Mouse (Mus musculus): ENCODE data around the gene Hdc.
"Not testable (repeated sequence)": the region's sequence is repeated elsewhere in the genome, so short reads cannot be mapped to it uniquely, and the experiment has no call there.

Hdc gene

DNA sequence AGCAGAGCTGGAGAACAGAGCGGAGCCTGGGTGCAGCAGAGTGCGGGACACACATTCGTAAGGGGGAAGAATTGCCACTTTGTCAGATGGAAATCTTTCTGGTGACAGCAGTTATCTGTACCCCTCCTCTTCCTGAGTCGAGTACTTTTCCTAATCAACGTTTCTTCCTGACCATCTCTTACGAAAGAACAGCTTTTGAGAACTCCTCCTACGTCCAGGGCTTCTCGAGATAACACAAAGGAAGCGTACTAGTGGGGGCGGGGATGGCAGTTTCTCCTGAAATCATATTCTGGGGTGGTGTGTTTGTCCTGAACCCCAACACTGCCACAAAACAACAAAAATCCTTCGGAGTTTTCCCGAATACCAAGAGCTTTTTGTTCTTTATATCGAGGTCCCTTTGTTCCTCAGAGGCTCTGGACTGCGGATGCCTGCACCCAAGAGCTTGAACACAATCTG lies at the start of gene Hdc:
Gene Hdc, minus strand, starts transcription at position 51 of the 456 bp plus-strand sequence.
- no peak for DNase-seq (ENCODE audit: low read depth, low spot score)

DNA sequence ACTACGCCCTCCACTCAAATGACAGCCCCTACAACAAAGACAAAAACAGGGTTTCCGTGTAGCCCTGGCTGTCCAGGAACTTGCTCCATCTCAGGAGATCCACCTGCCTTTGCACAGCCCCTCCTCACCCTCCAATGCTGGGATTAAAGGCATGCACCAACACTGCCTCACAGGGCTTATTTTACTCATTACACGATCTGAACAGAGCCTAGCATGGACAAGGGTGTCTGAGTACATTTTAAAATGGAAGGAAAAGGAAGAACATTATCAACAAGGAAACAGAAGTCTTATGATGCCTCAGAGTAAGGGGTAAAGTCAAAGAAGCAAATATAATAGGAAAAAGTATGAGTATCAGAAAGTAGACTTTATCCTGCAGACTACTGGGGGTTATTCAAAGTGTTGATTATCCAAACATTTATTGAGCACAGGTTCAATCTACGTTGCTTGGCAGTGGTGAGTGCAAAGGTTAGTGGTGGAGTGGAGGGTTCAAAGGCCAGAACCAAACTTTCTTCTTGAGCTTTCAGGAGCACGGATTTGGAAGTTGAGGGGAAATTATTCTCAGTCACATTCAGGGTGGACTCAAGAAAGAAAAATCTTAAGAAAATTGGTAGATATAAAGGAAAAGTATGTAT lies 49.6 kb upstream of the Hdc start:
- no peak for DNase-seq (ENCODE audit: low read depth, low spot score)

DNA sequence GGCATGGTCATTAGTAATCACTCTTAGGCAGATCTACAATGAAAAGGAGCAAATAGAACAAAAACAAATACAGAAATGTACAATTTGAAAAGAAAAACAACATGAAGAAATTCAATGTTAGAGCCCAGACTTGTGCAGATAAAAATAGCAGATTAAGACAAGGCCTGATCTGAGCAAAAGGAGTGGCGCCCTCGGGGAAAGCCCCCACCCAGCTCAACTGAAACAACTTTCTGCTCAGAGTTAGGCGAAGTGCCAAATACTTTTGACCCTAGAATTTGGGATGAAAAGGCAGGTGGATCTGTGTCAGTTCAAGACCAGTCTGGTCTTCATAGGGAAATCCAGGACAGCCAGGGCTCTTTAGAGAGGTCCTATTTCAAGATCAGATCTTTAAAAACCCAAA lies 46.9 kb upstream of the Hdc start:
- no peak for DNase-seq (ENCODE audit: low read depth, low spot score)

DNA sequence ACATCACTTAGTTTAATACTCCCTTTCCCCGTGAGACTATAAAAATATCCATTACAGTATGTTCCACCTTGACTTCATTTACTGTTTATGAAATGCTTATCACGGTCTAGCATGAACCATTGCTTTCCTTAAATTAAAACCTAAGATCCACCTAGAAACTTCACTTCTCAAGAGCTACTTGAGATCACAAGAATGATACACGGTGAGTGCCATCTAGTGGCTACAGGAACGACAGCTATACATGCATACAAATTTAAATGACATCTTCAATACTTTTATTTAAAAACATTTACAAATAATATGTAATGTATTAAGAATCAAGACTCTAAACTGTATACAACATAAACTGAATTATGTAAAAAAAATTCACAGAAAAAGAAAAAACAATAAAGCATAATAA lies 44.4 kb upstream of the Hdc start:
- DNase-seq (ENCODE audit: low read depth, low spot score) = no peak

DNA sequence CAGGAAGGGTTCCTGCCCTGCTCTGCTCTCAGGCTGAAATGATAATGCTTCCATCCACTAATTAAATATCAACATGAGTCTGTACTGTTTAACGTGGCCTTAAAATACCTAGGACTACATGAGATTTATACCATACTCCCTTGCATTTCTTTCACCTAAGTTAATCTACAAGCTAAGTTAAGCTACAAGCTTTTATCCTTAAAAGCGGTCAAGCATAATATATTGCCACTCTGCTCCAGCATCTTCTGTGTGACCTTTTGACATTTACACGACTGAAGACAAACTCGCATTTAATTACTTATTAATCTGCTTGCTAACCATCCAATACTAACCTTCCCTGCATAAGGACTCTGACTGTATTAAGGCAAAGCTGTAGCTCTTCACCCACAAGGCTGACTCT lies 33.8 kb upstream of the Hdc start:
- DNase-seq (ENCODE audit: low read depth, low spot score) = no peak

DNA sequence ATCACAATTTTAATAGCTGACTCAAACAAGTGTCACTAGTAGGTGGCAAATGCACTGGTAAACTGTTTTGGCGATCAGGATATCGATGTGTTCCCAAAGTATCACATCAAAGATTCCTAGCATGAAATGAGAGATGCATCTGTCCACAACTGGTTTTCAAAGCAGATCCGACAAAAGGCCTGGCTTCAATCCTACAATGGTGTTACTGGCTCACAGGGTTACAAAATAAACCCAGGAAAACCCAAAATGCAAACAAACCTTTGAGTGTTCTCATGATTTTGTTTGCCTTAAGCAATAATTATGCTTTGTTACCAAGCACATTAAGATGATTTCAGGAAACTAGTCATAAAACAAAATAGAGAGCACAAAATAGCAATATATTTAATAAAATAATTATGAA lies 28.7 kb upstream of the Hdc start:
- no peak for DNase-seq (ENCODE audit: low read depth, low spot score)

DNA sequence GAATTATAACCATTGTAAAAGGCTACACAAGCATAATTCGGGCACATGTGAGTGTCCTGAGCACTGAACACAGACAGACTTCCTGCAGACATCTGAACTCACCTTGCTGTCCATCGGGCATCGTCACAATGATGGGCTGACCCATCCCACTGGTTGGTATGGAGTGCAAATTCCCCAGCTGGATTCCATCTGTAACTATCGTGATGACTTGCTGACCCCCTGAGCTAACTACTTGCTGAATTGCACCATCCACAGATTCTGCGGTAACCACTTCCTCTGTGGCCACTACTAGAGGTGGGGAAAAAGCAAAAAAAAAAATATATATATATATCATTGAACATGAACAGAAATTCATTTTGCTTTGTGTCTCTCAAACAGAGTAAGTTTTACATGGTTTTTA lies 27.4 kb upstream of the Hdc start:
- DNase-seq (ENCODE audit: low read depth, low spot score) = no peak

DNA sequence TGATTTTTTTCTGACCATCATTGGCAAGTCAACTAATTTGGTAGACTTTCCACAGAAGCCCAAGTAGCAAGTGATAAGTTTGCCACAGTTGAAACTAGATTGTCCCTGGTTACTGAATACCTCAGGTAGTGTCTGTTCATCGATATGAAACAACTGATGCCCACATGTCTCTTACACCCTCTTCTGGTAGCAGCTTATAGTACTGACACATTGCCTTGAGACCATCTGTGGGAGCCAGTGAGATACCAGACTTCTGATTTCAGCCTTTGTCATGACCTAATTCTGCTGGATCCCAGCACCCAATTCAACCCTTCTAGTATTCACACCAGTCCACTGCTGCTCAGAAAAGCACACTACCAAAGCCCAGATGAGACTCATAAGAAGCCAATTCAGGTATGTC lies 25.7 kb upstream of the Hdc start:
- DNase-seq (ENCODE audit: low read depth, low spot score) = no peak

DNA sequence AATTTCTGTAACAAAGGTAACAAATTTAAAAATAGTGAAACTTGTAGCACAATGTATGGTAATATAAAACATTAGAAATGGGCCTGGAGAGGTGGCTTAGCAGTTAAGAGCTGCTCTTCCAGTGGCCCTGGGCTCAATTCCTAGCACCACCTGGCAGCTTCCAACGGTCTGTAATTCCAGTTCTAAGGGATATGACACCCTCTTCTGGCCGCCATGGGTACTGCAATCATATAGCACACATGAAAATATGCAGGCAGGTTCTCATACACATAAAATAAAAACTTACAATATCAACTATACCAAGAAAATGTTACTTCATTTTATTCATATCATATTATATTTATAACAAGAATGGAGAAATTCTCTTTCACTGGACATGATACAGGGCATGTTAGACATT lies 21.2 kb upstream of the Hdc start:
- no peak for DNase-seq (ENCODE audit: low read depth, low spot score)

DNA sequence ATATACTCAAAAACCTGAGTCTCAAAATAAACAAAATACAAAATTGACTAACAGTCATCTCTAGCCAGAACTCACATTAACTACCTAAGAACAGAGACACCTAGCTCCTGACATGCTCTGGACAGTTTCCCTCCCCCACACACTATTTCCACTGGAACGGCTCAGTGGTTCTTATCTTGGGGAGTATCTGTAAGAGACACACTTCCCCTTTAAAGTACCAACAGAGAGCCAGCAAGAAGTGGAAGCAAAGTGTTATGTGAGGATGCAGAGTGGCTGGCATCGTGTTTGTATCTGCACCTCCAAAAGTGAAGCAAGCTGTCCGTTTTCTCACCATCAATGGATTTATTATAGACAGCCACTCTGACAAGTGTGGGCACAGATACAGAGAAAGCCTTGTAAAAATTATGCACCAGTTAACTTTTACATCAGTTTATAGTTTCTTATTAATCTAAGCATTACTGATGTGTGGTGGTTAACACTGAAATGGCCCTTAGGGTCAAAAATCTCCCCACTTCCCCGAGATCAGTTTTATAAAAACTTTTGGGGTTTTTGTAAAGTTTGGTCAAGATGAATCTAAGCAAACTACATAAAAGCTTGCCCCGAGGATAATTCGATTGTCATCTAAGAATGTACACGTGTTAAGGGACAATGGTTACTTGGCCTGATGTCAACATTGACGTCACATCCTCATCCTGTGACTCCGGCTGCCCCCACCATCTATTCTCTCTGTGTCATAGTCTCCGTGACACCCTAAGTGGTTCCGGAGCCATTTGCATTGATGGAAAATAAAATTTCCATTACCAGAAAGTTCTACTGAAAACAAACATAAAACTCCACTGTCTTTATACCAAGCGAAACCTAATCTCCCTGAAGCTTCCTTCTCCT lies 17.1 kb upstream of the Hdc start:
- DNase-seq (ENCODE audit: low read depth, low spot score) = no peak

DNA sequence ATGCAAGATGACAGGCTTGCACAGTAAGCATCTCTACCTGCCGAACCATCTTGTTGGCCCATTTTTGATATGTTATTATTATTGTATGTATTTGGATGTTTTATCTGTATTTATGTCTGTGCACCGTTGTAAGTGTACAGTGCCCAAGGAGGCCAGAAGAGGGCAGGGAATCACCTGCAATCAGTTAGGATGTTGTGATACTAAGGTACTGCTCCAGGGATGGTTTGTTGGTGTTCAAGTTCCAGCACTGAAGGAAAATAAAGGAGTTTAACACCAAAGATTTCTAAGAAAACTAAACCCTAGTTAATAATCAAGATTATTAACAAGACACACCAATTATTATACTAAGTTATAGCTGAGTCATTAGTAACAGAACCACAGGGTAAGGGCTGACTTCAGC lies 14.1 kb upstream of the Hdc start:
- no peak for DNase-seq (ENCODE audit: low read depth, low spot score)

DNA sequence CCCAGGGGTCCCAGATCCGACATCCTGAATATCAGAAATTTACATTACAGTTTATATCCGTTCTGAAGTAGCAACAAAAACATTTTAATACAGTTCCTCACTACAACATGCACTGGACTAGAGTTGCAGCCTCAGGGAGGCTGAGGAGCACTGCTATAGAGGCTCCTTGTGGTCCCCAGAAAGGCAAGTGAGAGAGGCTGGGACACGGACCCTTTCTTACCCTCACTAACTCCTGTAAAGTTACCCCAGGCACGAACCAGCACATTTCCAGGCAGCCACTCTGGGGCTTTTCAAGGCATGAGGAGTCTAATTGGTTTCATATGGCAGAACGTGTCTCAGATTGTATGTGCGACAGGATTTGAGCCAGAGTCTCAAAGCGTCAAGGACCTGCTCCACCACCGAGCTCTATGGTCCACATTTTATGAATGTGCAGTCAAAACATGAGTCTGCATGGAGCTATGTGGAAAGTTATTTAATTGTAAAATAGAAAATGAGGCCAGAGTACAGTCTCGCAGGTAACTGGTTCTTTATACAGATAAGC lies 9.4 kb upstream of the Hdc start:
- DNase-seq (ENCODE audit: low read depth, low spot score) = no peak

DNA sequence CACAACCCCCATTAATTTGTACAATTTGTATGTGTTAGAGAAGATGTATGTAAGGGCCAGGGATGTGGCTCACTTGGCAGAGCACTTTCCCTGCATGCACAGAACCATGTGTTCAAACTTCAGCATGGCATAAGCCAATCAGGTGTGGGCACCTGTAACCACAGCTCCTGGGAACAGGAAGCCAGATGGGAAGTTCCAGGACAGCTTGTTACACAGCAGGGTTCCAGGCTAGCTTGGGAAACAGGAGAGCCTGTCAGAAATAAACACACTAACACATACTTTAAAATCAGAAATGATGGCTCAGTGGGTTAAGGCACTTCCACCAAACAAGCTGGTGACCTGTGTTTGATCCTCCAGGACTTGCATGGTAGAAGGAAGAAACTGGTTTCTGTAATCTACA lies 4.0 kb upstream of the Hdc start:
- no peak for DNase-seq (ENCODE audit: low read depth, low spot score)

DNA sequence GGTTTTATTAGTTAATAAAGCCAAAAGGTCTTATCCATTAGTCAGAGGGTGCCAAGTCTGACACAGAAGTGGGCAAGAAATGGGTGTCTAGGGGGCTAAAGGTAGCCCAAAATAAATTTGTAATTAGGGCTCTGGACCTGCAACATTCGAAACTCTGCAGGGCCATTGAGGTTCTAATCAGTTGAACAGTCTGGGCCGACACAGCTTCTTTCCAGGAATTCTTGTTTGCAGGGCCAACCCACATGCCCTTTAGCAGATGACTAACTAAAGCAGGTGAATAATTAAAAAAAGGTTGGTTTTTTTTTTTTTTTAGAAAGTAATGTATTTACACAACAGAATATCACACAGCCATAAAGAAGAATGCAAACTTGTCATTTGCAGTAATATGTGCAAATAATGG lies 3.4 kb upstream of the Hdc start:
- no peak for DNase-seq (ENCODE audit: low read depth, low spot score)

DNA sequence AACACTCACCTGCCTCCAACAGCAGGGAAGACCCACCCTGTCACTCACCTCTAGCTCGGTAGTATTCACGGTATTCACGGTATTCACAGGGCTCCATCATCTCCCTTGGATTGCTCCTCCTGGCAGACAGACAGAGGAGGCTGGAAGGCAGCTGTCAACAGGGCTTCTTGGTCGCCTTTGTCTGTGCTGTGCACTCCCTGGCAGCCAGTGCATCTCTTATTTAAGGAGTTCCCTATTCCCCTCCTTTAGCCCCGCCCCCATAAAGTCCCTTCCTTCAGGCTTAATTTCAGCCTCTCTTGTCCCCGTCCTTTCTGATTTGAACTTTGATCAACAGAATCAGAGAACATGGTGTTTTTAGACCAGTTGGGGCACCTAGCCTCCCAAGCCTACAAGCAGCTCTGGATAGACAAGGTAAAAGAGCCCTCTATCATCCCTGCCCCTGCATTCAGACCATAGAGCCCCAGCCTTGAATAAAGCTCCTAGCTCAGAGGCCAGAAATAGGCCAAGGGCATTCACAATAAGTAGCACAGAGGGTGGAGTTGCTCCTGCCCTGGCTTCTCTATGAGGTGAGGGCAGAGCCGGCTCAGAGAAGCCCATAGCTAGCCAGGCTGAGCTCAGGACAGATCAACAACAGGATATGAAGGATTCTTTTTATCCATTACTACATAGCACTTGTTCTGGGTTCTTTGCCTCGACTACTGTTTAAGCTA lies 474 bp downstream of the Hdc start:
- DNase-seq (ENCODE audit: low read depth, low spot score) = no peak

DNA sequence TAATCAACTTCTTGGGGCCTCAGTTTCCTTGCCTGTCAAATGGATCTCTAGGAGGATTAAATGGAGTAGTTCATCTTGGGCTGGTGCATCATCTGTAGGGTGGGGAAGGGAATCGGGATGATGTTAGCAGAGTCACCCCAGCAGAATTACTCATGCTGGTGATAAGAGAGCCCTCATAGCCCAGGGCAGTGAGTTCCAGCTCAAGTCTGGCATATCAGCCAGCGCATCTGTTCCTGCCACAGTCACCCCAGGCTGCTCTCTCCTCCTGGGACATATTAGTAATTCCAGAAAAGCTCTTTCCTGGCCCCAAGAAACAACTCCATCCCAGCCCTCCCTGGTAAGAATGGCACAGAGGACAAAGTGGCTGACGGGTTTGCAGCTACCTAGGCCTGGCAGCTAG lies 3.7 kb downstream of the Hdc start:
- DNase-seq (ENCODE audit: low read depth, low spot score) = no peak

DNA sequence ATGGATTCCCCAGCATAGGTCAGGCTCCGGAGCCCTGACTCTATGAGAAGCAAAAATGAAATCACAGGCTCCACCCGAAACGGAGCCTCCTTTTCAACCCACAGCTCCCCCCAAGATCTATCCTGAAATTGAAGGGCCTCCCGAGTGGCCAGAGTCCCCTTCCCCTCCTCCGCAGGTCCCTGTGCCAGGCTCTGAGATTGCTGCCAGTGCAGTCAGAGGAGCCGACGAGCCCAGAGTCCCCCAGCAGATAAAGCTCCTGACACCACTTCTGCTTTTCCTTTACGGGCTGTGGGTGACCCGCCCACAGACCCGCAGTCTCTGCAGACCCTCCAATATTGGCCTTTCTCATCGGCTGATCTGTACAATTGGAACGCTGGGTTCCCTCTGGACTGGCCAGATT lies 9.5 kb downstream of the Hdc start:
- DNase-seq (ENCODE audit: low read depth, low spot score) = not testable (repeated sequence)

DNA sequence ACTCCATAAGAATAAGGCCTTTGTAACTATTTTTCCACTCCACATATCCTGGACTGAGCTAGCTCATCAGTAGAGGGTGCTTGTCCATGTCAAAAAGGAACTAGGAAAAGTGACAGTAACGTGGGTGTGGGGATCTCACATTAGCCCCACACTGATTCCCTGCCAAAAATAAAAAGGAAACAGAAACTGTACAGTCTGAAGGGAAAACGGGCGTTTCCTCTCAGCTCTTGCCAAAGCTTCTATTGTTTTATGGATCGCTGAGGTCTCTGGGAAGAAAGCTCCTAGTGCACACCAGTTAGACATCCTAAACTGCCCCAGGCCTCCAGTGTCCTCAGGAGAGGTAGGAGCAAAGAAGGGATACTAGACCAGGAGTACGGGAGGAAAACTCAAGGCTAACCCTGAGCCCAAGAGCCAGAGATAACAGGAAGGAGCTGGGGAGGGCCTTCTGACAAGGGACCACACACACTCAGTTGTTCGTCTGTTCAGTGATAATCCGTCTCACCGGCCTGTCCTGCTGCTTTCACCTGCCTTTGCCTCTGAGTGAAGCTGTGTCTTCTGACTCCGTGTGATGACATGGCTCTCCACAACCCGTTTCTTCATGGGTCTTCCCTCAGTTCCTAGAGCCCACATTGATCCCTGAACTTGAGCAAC lies 11.4 kb downstream of the Hdc start:
- no peak for DNase-seq (ENCODE audit: low read depth, low spot score)

DNA sequence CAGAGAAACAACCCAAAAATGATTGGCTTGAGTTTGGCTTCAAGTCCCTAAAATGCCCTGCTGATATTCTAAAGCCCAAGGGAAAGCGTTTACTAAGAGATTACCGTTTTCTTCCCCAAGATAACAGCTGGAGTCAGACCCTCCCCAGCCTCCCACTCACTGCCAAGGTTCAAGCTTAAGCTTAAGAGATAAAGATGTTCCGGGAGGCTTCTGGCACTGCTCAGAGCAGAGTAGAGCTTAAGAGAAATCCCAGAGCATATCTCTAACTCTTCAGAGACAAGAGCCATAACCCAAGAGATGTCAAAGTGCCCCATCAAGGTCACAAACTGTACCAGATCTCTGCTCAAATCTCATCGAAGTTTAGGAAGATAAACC lies 12.4 kb downstream of the Hdc start:
- DNase-seq (ENCODE audit: low read depth, low spot score) = no peak

DNA sequence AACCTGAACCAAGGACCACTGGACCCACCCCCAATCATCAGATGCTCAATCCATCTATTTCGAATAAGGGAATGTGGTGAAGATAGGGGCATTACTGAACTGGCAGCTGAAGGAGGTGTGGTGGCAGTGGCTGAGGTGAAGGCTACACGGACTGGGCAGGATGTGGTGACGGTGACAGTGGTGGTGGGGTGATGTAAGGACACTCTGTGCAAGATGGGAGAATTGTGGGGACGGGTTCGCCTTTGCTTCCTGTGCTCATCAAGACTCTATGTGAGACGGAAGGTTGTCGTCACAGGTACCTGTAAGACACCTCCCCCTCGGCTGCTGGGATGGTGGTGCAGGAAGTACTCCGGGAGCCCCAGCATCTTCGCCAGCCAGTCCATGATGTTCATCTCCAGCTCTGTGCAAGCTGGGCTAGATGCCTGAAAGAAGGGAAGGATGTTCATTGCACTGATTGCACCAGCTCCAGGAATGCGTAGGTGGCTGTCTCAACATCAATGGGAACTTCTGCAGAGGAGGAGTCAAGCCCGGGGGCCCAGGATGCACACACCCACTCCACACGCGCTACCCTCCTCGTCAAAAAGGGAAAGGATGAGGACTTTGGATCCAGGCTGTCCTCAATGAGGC lies 12.9 kb downstream of the Hdc start:
- no peak for DNase-seq (ENCODE audit: low read depth, low spot score)

DNA sequence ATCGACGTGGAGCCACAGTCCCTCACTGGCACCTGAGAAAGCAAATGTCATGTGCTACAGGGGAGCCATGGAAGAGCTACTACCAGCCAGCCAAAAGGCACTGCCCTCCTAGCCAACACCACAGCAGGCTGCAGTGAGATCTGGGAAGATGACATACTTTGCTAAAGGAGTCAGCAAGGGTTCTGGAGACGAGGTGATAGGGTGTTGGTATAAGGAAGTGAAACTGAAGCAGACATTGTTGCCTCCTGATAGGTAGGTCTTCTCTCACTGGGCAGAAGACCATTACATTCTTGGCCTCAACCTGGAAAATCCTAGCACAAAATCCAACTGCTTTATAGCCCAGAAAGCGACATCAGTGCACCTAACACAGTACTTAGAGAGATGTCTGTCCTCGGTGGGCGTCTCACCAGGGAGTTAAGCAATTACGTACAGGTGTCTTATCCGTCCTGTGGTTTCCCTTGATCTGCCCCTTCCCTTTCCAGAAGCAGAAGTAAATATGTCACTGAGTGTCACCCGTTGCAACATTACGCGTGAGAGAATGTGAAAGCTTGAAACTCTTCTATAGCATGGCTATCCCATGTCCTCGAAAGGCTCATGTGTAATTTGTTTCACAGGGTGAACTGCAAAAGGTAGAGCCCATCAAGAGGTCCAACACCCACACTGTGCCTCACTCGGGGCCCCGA lies 17.0 kb downstream of the Hdc start:
- no peak for DNase-seq (ENCODE audit: low read depth, low spot score)
